Mouse (Mus musculus) ES-Bruce4 (cell line): ENCODE measurements around the gene Pla1a.

Experiments
- CTCF ChIP-seq: IDR thresholded peaks from one replicate; pipeline ENCODE4 v1.8.1; 2011; ENCODE audit warnings: low read depth, low read length
- POLR2A ChIP-seq: IDR thresholded peaks from one replicate; pipeline ENCODE4 v1.8.1; 2011; ENCODE audit warnings: low read length; ENCODE audit not compliant: insufficient read depth

DNA sequence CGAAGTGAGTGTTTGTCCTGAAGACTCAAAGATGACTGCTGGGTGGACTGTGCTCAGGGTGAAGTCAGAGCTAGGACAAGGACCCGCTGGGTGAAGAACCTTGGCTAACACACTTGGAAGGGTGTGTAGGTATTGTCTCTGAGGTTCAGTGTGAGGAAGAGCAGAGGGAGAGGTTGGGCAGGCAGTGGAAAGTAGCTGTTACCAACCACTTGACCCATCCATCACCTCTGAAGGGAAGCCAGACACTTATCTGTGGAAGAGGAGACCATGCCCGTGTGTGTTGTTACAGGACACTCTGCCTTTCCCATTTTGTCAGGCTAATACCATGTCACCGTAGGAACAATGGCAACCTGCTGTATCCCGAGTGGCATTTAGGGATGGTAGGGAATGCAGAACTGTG lies 26.7 kb downstream of the Pla1a start:
- no peak for TF ChIP-seq CTCF
- TF ChIP-seq POLR2A = no peak
